Mouse (Mus musculus) MEL (cell line): ENCODE measurements around the gene Ccm2. TPM values are rescaled to one million over a fixed set of nuclear protein-coding genes. Genes with fewer than 3 reads are reported as not detected.
A peak's percentile ranks its signal among the peaks of the same experiment; 100 is the strongest.

Experiments used
- DNase-seq: peaks from one replicate; pipeline ENCODE4 v3.0.0; 2011; ENCODE audit warnings: low read depth, low spot score
- H3K27ac ChIP-seq: 2 replicates; pipeline ENCODE4 v1.5.1; 2012; ENCODE audit warnings: low read depth, mild to moderate bottlenecking, control low read depth, low read length, moderate library complexity; ENCODE audit not compliant: control insufficient read depth
- H3K27me3 ChIP-seq, 2 experiments: fragments of 150-350 bp in 1 of 2; sonication (generic) in 1 of 2; 2 replicates each; pipeline ENCODE4 v1.6.1; 2012; ENCODE audit warnings: low read length in 2 of 2, mild to moderate bottlenecking in 2 of 2, improper control_type of control experiment in 1 of 2, moderate library complexity in 1 of 2; ENCODE audit not compliant: insufficient read depth in 2 of 2, control insufficient read depth in 1 of 2
- H3K36me3 ChIP-seq, 2 experiments: 2 replicates each; pipeline ENCODE4 v1.6.1; 2012 to 2014; ENCODE audit warnings: low read length in 2 of 2, improper control_type of control experiment in 1 of 2, inconsistent platforms in 1 of 2, mild to moderate bottlenecking in 1 of 2; ENCODE audit not compliant: insufficient read depth in 2 of 2, control insufficient read depth in 1 of 2
- H3K4me1 ChIP-seq, 2 experiments: fragments of 150-350 bp in 1 of 2; sonication (generic) in 1 of 2; 2 replicates each; pipeline ENCODE4 v1.6.1; 2012; ENCODE audit warnings: low read length in 2 of 2, improper control_type of control experiment in 1 of 2, mild to moderate bottlenecking in 1 of 2; ENCODE audit not compliant: insufficient read depth in 2 of 2, control insufficient read depth in 1 of 2
- H3K4me3 ChIP-seq, 2 experiments: fragments of 150-350 bp in 1 of 2; sonication (generic) in 1 of 2; 2 replicates each; pipeline ENCODE4 v1.5.1; 2012; ENCODE audit warnings: low read depth in 2 of 2, low read length in 2 of 2, mild to moderate bottlenecking in 2 of 2, moderate library complexity in 2 of 2, control low read depth in 1 of 2, improper control_type of control experiment in 1 of 2; ENCODE audit not compliant: control insufficient read depth in 1 of 2, insufficient read depth in 1 of 2
- H3K79me2 ChIP-seq: 2 replicates; pipeline ENCODE4 v1.6.1; 2012; ENCODE audit warnings: mild to moderate bottlenecking, low read length, moderate library complexity; ENCODE audit not compliant: control insufficient read depth, poor library complexity, insufficient read depth
- H3K9ac ChIP-seq: 2 replicates; pipeline ENCODE4 v1.6.1; 2012; ENCODE audit warnings: low read depth, mild to moderate bottlenecking, control low read depth, low read length, moderate library complexity; ENCODE audit not compliant: control insufficient read depth, poor library complexity, severe bottlenecking
- H3K9me3 ChIP-seq: fragments of 150-350 bp; sonication (generic); replicated peaks from 2 replicates; pipeline ENCODE4 v1.6.1; 2012; ENCODE audit warnings: mild to moderate bottlenecking, low read length, improper control_type of control experiment, moderate library complexity; ENCODE audit not compliant: insufficient read depth
- BHLHE40 ChIP-seq: IDR thresholded peaks from 2 replicates; pipeline ENCODE4 v1.6.1; 2012; ENCODE audit warnings: low read depth, mild to moderate bottlenecking, inconsistent platforms, low read length, improper control_type of control experiment, borderline replicate concordance
- CTCF ChIP-seq, 3 experiments: IDR thresholded peaks in 2 of 3; conservative IDR thresholded peaks in 1 of 3; 2 replicates each; pipeline ENCODE4 v1.5.1; 2011 to 2012; ENCODE audit warnings: low read length in 3 of 3, low read depth in 2 of 3, mild to moderate bottlenecking in 2 of 3, improper control_type of control experiment in 1 of 3, inconsistent platforms in 1 of 3, mixed read lengths in 1 of 3, moderate library complexity in 1 of 3; ENCODE audit not compliant: control insufficient read depth in 1 of 3, insufficient read depth in 1 of 3, poor library complexity in 1 of 3, severe bottlenecking in 1 of 3
- E2F4 ChIP-seq: IDR thresholded peaks from 2 replicates; pipeline ENCODE4 v1.6.1; 2011; ENCODE audit warnings: low read depth, low read length, improper control_type of control experiment, borderline replicate concordance
- EP300 ChIP-seq, 2 experiments: IDR thresholded peaks; 2 replicates each; pipeline ENCODE4 v1.6.1; 2011; ENCODE audit warnings: improper control_type of control experiment in 2 of 2, low read length in 2 of 2, low read depth in 1 of 2, mild to moderate bottlenecking in 1 of 2
- ETS1 ChIP-seq: IDR thresholded peaks from 2 replicates; pipeline ENCODE4 v1.6.1; 2012; ENCODE audit warnings: low read depth, mild to moderate bottlenecking, inconsistent platforms, low read length, improper control_type of control experiment, moderate library complexity
- GABPA ChIP-seq: IDR thresholded peaks from 2 replicates; pipeline ENCODE4 v1.6.1; 2012; ENCODE audit warnings: low read depth, mild to moderate bottlenecking, inconsistent platforms, low read length, improper control_type of control experiment, moderate library complexity
- GATA1 ChIP-seq: IDR thresholded peaks from 2 replicates; pipeline ENCODE4 v1.6.1; 2011; ENCODE audit warnings: low read depth, low read length, improper control_type of control experiment
- JUND ChIP-seq: IDR thresholded peaks from 2 replicates; pipeline ENCODE4 v1.6.1; 2011; ENCODE audit warnings: low read depth, mild to moderate bottlenecking, improper control_type of control experiment, low read length
- KAT2A ChIP-seq: conservative IDR thresholded peaks from 2 replicates; pipeline ENCODE4 v1.6.1; 2012; ENCODE audit warnings: low read depth, low read length, improper control_type of control experiment, inconsistent platforms
- MAFK ChIP-seq: IDR thresholded peaks from 2 replicates; pipeline ENCODE4 v1.6.1; 2011; ENCODE audit warnings: low read depth, mild to moderate bottlenecking, low read length, improper control_type of control experiment, borderline replicate concordance
- MAZ ChIP-seq: IDR thresholded peaks from 2 replicates; pipeline ENCODE4 v1.6.1; 2012; ENCODE audit warnings: low read depth, mild to moderate bottlenecking, inconsistent platforms, low read length, improper control_type of control experiment
- MEF2A ChIP-seq: IDR thresholded peaks from 2 replicates; pipeline ENCODE4 v1.6.1; 2014; ENCODE audit warnings: low read depth, mild to moderate bottlenecking, inconsistent platforms, low read length, improper control_type of control experiment; ENCODE audit not compliant: poor library complexity, insufficient replicate concordance, severe bottlenecking; ENCODE audit errors: extremely low read depth
- MXI1 ChIP-seq: IDR thresholded peaks from 2 replicates; pipeline ENCODE4 v1.6.1; 2011; ENCODE audit warnings: mild to moderate bottlenecking, low read depth, low read length, improper control_type of control experiment
- MYB ChIP-seq: IDR thresholded peaks from 2 replicates; pipeline ENCODE4 v1.6.1; 2011; ENCODE audit warnings: mild to moderate bottlenecking, low read depth, low read length, improper control_type of control experiment
- NRF1 ChIP-seq: IDR thresholded peaks from 2 replicates; pipeline ENCODE4 v1.6.1; 2014; ENCODE audit warnings: low read depth, mild to moderate bottlenecking, inconsistent platforms, low read length, improper control_type of control experiment, moderate library complexity; ENCODE audit not compliant: poor library complexity, insufficient read depth, severe bottlenecking
- POLR2AphosphoS5 ChIP-seq: IDR thresholded peaks from 2 replicates; pipeline ENCODE4 v1.6.1; 2012; ENCODE audit warnings: low read depth, borderline replicate concordance, mild to moderate bottlenecking, inconsistent platforms, low read length, moderate library complexity, mixed read lengths
- RAD21 ChIP-seq: IDR thresholded peaks from 2 replicates; pipeline ENCODE4 v1.6.1; 2011; ENCODE audit warnings: mild to moderate bottlenecking, low read depth, low read length, improper control_type of control experiment
- RCOR1 ChIP-seq: IDR thresholded peaks from 2 replicates; pipeline ENCODE4 v1.6.1; 2012; ENCODE audit warnings: low read depth, mild to moderate bottlenecking, inconsistent platforms, low read length, improper control_type of control experiment
- SMC3 ChIP-seq: IDR thresholded peaks from 2 replicates; pipeline ENCODE4 v1.6.1; 2011; ENCODE audit warnings: low read depth, low read length, improper control_type of control experiment
- TAL1 ChIP-seq: IDR thresholded peaks from 2 replicates; pipeline ENCODE4 v1.6.1; 2012; ENCODE audit warnings: mild to moderate bottlenecking, inconsistent platforms, low read length, moderate library complexity, mixed read lengths
- TBP ChIP-seq: IDR thresholded peaks from 2 replicates; pipeline ENCODE4 v1.8.0; 2011; ENCODE audit warnings: low read depth, low read length, improper control_type of control experiment
- TCF12 ChIP-seq: IDR thresholded peaks from 2 replicates; pipeline ENCODE4 v1.6.1; 2014; ENCODE audit warnings: low read depth, mild to moderate bottlenecking, inconsistent platforms, low read length, improper control_type of control experiment, moderate library complexity
- UBTF ChIP-seq: IDR thresholded peaks from 2 replicates; pipeline ENCODE4 v1.6.1; 2012; ENCODE audit warnings: low read depth, mild to moderate bottlenecking, inconsistent platforms, low read length, improper control_type of control experiment, moderate library complexity, borderline replicate concordance; ENCODE audit not compliant: insufficient read depth
- USF1 ChIP-seq: IDR thresholded peaks from 2 replicates; pipeline ENCODE4 v1.6.1; 2014; ENCODE audit warnings: low read depth, mild to moderate bottlenecking, inconsistent platforms, low read length, improper control_type of control experiment, moderate library complexity
- USF2 ChIP-seq, 2 experiments: IDR thresholded peaks; 2 replicates each; pipeline ENCODE4 v1.6.1; 2011 to 2012; ENCODE audit warnings: improper control_type of control experiment in 2 of 2, low read length in 2 of 2, borderline replicate concordance in 1 of 2, inconsistent platforms in 1 of 2, low read depth in 1 of 2, mild to moderate bottlenecking in 1 of 2; ENCODE audit not compliant: insufficient read depth in 1 of 2
- ZC3H11A ChIP-seq: IDR thresholded peaks from 2 replicates; pipeline ENCODE4 v1.6.1; 2012; ENCODE audit warnings: low read depth, mild to moderate bottlenecking, inconsistent platforms, low read length, improper control_type of control experiment
- ZKSCAN1 ChIP-seq: IDR thresholded peaks from 2 replicates; pipeline ENCODE4 v1.6.1; 2012; ENCODE audit warnings: low read depth, mild to moderate bottlenecking, inconsistent platforms, low read length, improper control_type of control experiment, moderate library complexity
- ZMIZ1 ChIP-seq: IDR thresholded peaks from 2 replicates; pipeline ENCODE4 v1.6.1; 2012; ENCODE audit warnings: low read depth, mild to moderate bottlenecking, inconsistent platforms, low read length, improper control_type of control experiment, moderate library complexity
- polyA plus RNA-seq, 2 experiments: library from polyadenylated mRNA; stranded (reverse) in 1 of 2; unstranded in 1 of 2; fragments of >175 nt in 1 of 2; fragments of >200 nt in 1 of 2; gene quantifications; 2 replicates each; pipeline versions ENCODE4 v1.2.1 to v1.2.4; 2012; ENCODE audit warnings: low replicate concordance in 2 of 2, low read depth in 1 of 2; ENCODE audit not compliant: insufficient read length in 2 of 2, insufficient read depth in 1 of 2, missing spikeins in 1 of 2
- total RNA-seq: library from RNA; depleted of rRNA; stranded (reverse); fragments of 300-350 nt; gene quantifications from 2 replicates; pipeline ENCODE4 v1.2.3, GENCODE M21; 2012

The Ccm2 gene
- total and polyA plus RNA-seq, 3 experiments = 49.2 to 66.4 TPM; not detected in 1

DNA sequence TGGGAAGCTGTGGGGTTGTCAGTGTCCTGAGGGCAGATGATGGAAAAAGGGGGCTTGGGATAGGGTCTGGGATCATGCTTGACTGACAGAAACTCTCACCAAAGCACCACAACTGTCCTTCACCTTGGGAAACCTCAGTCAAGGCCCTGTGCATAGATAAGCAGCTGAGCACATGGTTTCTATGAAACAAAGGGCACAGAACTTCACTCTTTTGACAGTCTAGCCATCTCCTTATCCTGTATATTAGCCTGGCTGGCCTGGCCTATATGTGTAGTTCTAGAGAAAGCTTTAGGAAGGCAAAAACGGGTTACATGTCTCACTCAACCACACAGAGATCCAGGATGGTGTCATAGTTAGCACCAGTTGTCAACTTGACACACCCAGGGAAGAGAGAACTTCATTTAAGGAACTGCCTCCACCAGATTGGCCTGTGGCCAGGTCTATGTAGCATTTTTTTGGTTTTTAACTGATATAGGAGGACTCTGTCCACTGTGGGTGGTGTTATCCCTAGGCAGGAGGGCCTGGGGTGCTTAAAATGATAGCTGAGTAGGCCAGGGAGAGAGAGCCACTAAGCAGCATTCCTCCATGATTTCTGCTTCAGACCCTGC lies 38.3 kb upstream of the Ccm2 start (continued):
- TF ChIP-seq MAZ (no peak), CTCF (IDR thresholded peaks at IDR 0.05 in 2 of 3, conservative IDR thresholded peaks at IDR 0.05 in 1 of 3; ENCODE audit: control insufficient read depth in 1 of 3, insufficient read depth in 1 of 3, low read depth in 2 of 3, low read length in 3 of 3, poor library complexity in 1 of 3, severe bottlenecking in 1 of 3) (no peak), MAFK (no peak), USF2 (IDR thresholded peaks at IDR 0.05; ENCODE audit: borderline replicate concordance in 1 of 2, insufficient read depth in 1 of 2, low read depth in 1 of 2, low read length in 2 of 2) (no peak), TCF12 (peak; percentile 52; the same call in 1 of the 2 replicates), MEF2A (no peak), RCOR1 (peak; percentile 69), UBTF (no peak), KAT2A (no peak), SMC3 (no peak; the same call in 1 of the 2 replicates), ZMIZ1 (no peak), EP300 (IDR thresholded peaks at IDR 0.05; ENCODE audit: low read depth in 1 of 2, low read length in 2 of 2) (peak; percentile 81 to 86)

DNA sequence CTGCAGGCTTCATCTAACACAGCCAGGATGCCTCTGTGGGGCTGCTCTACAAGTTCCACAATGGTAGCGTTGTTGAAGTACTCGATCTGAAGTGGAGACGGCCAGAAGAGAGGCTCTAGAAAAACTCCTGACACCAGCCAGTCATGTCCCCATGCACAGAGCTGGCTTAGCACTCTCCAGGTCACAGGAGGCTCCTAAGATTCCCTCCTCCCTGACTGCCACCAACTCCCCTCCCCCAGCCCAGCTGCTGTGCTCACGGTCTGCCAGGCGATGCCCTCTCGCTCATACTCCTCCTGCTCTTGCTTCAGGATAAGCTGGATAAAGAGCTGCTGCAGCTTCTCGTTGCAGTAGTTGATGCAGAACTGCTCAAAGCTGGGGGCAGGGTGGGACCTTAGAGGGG lies 31.9 kb upstream of the Ccm2 start:
- no peak overlapping the region for H3K27ac ChIP-seq
- no peak for DNase-seq

DNA sequence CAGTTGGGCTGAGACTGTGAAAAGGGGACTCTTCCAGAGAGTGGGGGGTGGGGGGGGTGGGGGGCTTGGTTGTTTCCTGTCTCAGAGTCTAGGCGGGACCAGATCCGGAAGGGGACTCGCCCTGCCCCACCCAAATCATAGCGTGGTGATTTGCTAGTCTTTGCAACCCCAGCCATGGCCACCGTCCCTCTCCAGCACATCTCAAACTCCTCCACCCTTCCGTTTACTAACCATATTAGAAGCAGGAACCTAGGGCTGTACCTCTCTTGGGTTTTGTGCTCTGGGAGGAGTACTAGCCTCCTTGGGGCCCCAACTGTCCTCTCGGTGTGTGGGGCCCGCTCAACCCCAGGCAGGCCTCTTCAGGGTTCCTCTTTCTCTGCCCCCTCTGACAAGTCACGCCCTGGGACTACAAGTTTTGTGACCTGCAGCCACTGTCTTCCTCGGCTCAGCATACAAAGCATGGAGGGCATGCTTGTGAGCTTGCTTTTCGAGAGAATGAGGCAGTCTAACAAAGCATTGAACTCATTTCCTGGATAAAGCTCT lies 27.1 kb upstream of the Ccm2 start:
- H3K4me3 ChIP-seq = peak overlapping the region; percentile 49 to 63
- H3K36me3 ChIP-seq = peaks cover 0 to 10% of the 10 kb centered on the region in 2 experiments; a peak in 2 of 4 replicates
- H3K4me1 ChIP-seq = peaks cover 7 to 19% of the 10 kb centered on the region in 2 experiments; a peak in 3 of 4 replicates
- TF ChIP-seq MXI1 (peak; percentile 78), ETS1 (peak; percentile 24; the same call in 1 of the 2 replicates), RAD21 (no peak), MYB (peak; percentile 53), ZC3H11A (no peak), E2F4 (no peak), USF1 (0 out of 2 replicates have a peak, but pooled peaks have one; percentile 25), JUND (no peak), USF2 (IDR thresholded peaks at IDR 0.05; ENCODE audit: borderline replicate concordance in 1 of 2, insufficient read depth in 1 of 2, low read depth in 1 of 2, low read length in 2 of 2) (no peak), GABPA (no peak), SMC3 (no peak), TAL1 (no peak), GATA1 (no peak), NRF1 (no peak), BHLHE40 (no peak), KAT2A (no peak)

More for the DNA sequence above, 31.9 kb upstream of the Ccm2 start:
- TF ChIP-seq GABPA (no peak), ZKSCAN1 (no peak), POLR2AphosphoS5 (no peak), TBP (no peak)
- Histone ChIP-seq H3K9me3 (no peaks in the 10 kb centered on the region), H3K27me3 (no peaks in the 10 kb centered on the region), H3K4me3 (no peak overlapping the region), H3K79me2 (no peaks in the 10 kb centered on the region), H3K9ac (no peak overlapping the region), H3K36me3 (peaks cover 0 to 6% of the 10 kb centered on the region in 2 experiments; a peak in 2 of 4 replicates), H3K4me1 (peaks cover 0 to 8% of the 10 kb centered on the region in 2 experiments; a peak in 3 of 4 replicates)

More for the DNA sequence above, 27.1 kb upstream of the Ccm2 start:
- DNase-seq = peak; percentile 92
- Histone ChIP-seq H3K9me3 (no peaks in the 10 kb centered on the region), H3K27me3 (no peaks in the 10 kb centered on the region), H3K9ac (peak overlapping the region; percentile 70), H3K79me2 (no peaks in the 10 kb centered on the region), H3K27ac (peak overlapping the region; percentile 92)
